Mouse (Mus musculus) spleen, postnatal 10 days (tissue): ENCODE measurements around the gene Kiz.

ENCODE experiments used
- DNase-seq, 2 experiments: peaks; one replicate each; pipeline ENCODE4 v3.0.0; 2021 to 2022; ENCODE audit warnings: low spot score in 2 of 2

Kiz gene

GRCm38 (mm10) chr2:146855599-146856039 is at the start of gene Kiz:
Kiz (plus strand) TSS chr2:146855864.
- peak; percentile 94 to 97 for DNase-seq

- DNase-seq = no peak
These were observed 45.9 kb upstream of the Kiz start for GRCm38 (mm10) chr2:146809706-146810256.

GRCm38 (mm10) chr2:146810695-146811094 is 45.0 kb upstream of the Kiz start:
- DNase-seq = no peak

- DNase-seq = no peak
These were observed 40.7 kb upstream of the Kiz start for GRCm38 (mm10) chr2:146814978-146815377.

GRCm38 (mm10) chr2:146819065-146819464 is 36.6 kb upstream of the Kiz start:
- no peak for DNase-seq

GRCm38 (mm10) chr2:146823483-146823951 is 32.1 kb upstream of the Kiz start:
- no peak for DNase-seq

GRCm38 (mm10) chr2:146824043-146824442 is 31.6 kb upstream of the Kiz start:
- no peak for DNase-seq

- no peak for DNase-seq
These were observed 27.7 kb upstream of the Kiz start for GRCm38 (mm10) chr2:146828006-146828405.

GRCm38 (mm10) chr2:146833222-146834063 is 22.2 kb upstream of the Kiz start:
- no peak for DNase-seq

GRCm38 (mm10) chr2:146834064-146834313 is 21.7 kb upstream of the Kiz start:
- no peak for DNase-seq

GRCm38 (mm10) chr2:146834314-146835201 is 21.1 kb upstream of the Kiz start:
- no peak for DNase-seq

- DNase-seq = no peak
These were observed 20.2 kb upstream of the Kiz start for GRCm38 (mm10) chr2:146835241-146835990.

GRCm38 (mm10) chr2:146836246-146836645 is 19.4 kb upstream of the Kiz start:
- DNase-seq = no peak

- DNase-seq = no peak
These were observed 18.7 kb upstream of the Kiz start for GRCm38 (mm10) chr2:146836871-146837550.

- DNase-seq = no peak
These were observed 18.0 kb upstream of the Kiz start for GRCm38 (mm10) chr2:146837653-146838052.

- no peak for DNase-seq
These were observed 16.9 kb upstream of the Kiz start for GRCm38 (mm10) chr2:146838596-146839302.

GRCm38 (mm10) chr2:146839303-146840030 is 16.2 kb upstream of the Kiz start:
- DNase-seq = no peak

- DNase-seq = no peak
These were observed 7.8 kb upstream of the Kiz start for GRCm38 (mm10) chr2:146847863-146848262.

GRCm38 (mm10) chr2:146856120-146856519 is 456 bp downstream of the Kiz start:
- DNase-seq = no peak

- no peak for DNase-seq
These were observed 1.2 kb downstream of the Kiz start for GRCm38 (mm10) chr2:146856853-146857252.
